Mouse (Mus musculus) thymus, postnatal 4 days (tissue): Measurements from ENCODE around the gene Gprc5c.
A peak's percentile ranks its signal among the peaks of the same experiment; 100 is the strongest.
"Not testable (repeated sequence)": the region's sequence is repeated elsewhere in the genome, so short reads cannot be mapped to it uniquely, and the experiment has no call there.

Experiments used
- DNase-seq: peaks from one replicate; pipeline ENCODE4 v3.0.0; 2021

Gprc5c gene

DNA sequence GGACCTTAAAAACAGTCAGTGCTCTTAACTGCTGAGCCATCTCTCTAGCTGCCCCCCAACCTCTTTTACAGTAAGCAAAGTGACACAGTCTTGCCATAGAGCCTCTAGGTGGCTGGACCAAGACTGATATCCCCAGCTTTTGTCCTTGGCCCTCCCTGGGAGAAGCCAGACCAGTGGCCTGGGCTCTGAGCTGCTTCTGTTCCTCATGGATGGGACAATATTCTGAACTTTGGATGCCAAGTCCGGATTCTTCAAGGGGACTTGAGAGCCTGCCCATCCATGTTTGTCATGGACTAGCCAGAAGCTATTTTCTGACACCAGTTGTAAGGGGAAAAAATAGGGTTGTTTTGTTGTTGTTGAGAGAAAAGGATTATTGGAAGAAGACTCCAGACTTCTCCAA, 18.8 kb downstream of the Gprc5c start:
- no peak for DNase-seq

DNA sequence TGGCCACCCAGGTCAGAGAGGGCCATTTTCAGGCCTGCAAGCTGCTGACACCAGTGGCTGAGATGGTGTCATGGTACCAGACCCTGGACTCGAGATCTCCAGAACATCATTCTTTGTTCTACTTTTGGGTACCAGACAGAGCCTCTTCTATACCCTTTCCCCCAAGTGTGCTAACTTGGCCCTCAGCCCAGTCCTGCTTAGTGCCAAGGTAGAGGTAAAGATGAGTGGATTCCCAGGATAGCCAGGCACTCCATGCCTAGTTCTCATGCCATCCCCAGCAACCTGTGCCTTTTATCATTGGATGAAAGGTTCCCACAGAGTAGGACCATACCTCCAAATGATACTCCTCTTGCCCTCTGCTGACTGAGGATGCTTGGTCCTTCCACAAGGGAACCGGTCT, 20.6 kb downstream of the Gprc5c start:
- DNase-seq: no peak

DNA sequence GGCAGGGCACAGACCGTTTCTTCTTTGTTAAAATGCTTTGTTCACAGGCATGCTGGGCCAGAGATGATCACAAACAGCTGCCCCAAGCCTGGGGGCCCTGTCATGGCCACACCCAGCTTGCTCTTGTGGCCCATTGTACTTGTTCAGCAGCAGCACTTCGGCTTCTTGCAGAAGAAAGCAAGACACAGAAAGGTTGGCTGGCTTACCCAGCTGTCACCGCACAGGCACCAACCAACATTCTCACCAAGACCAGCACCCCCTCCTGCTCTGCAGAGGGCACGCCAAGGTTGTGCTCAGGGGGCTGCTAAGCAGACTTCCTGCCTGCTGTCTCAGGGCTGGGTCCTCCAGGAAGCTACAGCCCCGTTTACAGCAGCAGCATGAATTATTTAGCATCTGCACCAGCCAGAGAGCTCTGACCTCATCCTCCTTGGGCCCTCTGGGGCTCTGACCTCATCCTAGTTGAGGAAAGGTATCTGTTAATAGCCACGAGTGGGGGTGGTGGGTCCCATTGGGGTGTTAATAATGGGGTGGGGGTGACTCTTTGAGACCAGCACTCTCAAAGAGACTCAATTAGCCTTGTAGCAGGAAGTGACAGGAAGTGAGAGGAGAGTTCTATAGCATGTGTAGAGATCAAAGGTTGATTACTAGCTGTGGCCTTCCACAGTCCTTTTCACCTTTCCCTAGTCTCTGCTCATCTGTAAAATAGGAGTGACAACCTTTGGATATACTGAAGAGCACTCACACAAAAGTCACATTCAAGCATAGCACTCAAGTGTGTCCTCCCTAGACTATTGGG, 22.3 kb downstream of the Gprc5c start:
- peak; percentile 78 for DNase-seq

GRCm38 (mm10) chr11:114874226-114875145, 23.5 kb downstream of the Gprc5c start:
- DNase-seq: no peak

- no peak for DNase-seq
Observed at GRCm38 (mm10) chr11:114875301-114875801, 24.4 kb downstream of the Gprc5c start.

- DNase-seq: peak; percentile 45
Observed at GRCm38 (mm10) chr11:114876176-114876575, 25.2 kb downstream of the Gprc5c start.

GRCm38 (mm10) chr11:114876621-114877020, 25.7 kb downstream of the Gprc5c start:
- DNase-seq: no peak

DNA sequence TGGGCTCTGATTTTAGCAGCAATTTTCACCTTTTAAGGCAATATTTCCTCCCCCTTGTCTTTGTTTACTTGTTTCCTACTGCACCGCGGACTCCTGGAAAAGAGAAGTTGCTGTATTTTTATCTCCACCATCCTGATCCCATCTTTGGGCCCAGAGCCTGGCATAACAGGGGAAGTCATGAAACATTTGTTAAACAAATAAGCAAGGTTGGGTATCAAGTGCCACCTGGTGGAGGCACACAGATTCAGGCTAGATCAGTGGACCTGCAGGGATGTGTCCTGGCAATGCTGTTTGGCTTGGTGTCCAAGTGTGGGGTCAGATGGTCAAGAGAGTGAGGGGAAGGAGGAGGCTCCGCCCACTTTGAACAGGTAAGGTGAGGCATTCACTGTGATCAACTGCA, 26.2 kb downstream of the Gprc5c start:
- peak; percentile 53 for DNase-seq

DNA sequence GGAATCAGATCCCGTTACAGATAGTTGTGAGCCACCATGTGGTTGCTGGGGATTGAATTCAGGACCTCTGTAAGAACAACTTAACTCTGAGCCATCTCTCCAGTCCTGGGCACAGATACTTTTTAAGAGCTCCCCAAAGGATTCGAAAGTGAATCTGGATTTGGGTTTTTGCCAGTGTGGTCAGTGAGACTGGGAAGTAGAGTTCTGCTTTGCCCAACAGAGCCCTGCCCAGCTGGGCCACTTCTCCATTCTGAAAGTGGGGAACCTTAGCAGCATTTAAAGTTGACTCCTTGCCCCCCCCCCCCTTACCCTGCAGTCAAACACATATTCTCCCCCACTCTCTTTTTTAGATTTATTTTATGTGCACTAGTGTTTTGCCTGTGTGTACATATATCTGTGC, 28.7 kb downstream of the Gprc5c start:
- DNase-seq: no peak

- DNase-seq: no peak
Observed at GRCm38 (mm10) chr11:114880185-114880584, 29.2 kb downstream of the Gprc5c start.

GRCm38 (mm10) chr11:114880589-114880988, 29.6 kb downstream of the Gprc5c start:
- peak; percentile 73 for DNase-seq

DNA sequence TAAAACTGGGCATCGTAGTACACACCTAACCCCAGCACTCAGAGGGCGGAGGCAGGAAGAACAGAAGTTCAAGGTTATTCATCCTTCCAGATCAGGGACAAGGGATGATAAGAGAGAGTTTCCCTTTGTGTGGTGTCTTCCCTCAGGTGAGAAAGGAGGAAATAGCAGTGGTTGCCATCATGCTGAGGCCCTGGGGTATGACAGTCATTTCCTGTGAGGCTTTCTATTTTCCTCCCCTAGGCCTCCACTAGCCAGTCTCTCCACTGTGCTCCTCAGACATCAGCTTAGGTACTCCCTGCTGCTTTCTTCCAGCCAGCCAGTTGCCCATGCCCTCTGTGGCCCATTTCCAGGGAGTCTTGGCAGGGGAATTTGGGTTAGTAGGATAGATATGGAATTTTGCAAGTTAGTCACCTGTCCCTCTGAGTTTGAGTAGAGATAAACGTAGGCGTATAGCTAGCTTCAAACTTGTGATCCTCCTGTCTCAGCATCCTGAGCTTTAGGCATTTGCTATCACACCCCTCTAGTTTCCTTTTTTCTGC, 32.4 kb downstream of the Gprc5c start:
- no peak for DNase-seq

GRCm38 (mm10) chr11:114884380-114885100, 33.6 kb downstream of the Gprc5c start:
- DNase-seq: no peak

GRCm38 (mm10) chr11:114889991-114890518, 39.1 kb downstream of the Gprc5c start, which contains the start of gene Cd300a:
Cd300a (plus strand) TSS chr11:114890041.
- no peak for DNase-seq

- no peak for DNase-seq
Observed at GRCm38 (mm10) chr11:114890542-114890941, 39.6 kb downstream of the Gprc5c start.

DNA sequence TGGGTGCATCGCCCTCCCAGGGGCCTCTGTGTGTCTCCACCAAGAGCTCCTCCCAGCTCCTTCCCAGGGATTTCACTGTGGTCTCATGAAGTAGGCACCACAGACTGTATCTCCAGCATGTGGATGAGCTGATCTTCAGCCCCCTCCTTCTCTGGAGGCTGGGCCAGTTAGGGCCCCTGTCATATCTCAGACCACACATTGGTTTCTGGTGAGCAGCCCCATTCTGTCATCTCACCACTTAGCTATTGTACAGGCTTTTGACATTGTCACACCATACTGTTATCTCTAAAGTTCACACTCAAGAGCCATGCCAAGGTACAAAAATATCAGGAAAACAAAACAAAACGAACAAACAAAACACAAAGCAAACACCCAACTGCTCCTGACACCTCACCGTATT, 45.1 kb downstream of the Gprc5c start:
- no peak for DNase-seq

GRCm38 (mm10) chr11:114898026-114898425, 47.1 kb downstream of the Gprc5c start:
- no peak for DNase-seq

- DNase-seq: no peak
Observed at GRCm38 (mm10) chr11:114903224-114903623, 52.3 kb downstream of the Gprc5c start.

DNA sequence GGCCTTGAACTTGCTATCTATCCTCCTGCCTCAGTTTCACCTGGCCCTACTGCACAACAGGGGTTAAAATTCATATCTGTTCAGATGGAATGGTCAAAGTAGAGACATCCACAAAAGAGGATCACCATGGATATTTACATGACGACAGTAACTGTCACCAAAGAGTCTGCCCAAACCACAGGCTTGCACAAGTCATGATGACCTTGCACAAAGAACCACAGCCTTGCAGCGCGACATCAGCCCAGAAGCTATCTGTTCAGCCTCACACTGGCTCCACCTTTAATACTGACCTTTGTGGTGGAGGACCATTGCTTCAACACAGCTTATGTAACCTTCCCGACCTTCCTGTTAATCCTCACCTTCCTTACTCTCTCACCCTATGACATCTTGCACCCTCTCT, 56.6 kb downstream of the Gprc5c start:
- DNase-seq: no peak

- no peak for DNase-seq
Observed at GRCm38 (mm10) chr11:114908086-114908485, 57.1 kb downstream of the Gprc5c start.

DNA sequence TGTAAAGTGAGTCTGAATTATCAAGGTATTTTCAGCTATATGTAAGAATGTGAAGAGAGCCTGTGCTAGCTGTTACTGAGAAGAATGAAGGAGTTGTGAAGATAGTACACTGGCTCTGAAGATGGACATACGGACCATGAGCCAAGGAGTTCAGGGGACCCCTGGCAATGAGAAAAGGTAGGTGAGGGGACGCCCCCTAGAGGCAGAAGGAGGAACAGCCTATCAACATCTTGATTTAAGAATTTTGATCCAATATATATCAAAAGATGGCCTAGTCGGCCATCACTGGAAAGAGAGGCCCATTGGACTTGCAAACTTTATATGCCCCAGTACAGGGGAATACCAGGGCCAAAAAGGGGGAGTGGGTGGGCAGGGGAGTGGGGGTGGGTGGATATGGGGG, 58.6 kb downstream of the Gprc5c start:
- DNase-seq: not testable (repeated sequence)

- DNase-seq: peak; percentile 73
Observed at GRCm38 (mm10) chr11:114912847-114913246, 61.9 kb downstream of the Gprc5c start.
